Mouse (Mus musculus) urinary bladder, postnatal 14 days (tissue): ENCODE data around the gene Hpcal1.

Experiments
- DNase-seq: peaks from one replicate; pipeline ENCODE4 v3.0.0; 2021; ENCODE audit warnings: low spot score

Gene Hpcal1

GRCm38 (mm10) chr12:17686116-17686515, 4.5 kb upstream of the Hpcal1 start:
- no peak for DNase-seq

GRCm38 (mm10) chr12:17688913-17689312, 1.7 kb upstream of the Hpcal1 start:
- no peak for DNase-seq

- no peak for DNase-seq
These were observed 609 bp upstream of the Hpcal1 start for GRCm38 (mm10) chr12:17689931-17690563.

- DNase-seq = peak; percentile 18
These were observed 742 bp downstream of the Hpcal1 start for GRCm38 (mm10) chr12:17691320-17691876.

- peak; percentile 22 for DNase-seq
These were observed 1.2 kb downstream of the Hpcal1 start for GRCm38 (mm10) chr12:17691891-17692321.

- DNase-seq = no peak
These were observed 1.7 kb downstream of the Hpcal1 start for GRCm38 (mm10) chr12:17692356-17692755.

GRCm38 (mm10) chr12:17692953-17693352, 2.3 kb downstream of the Hpcal1 start:
- no peak for DNase-seq

- DNase-seq = peak; percentile 36
These were observed 4.0 kb downstream of the Hpcal1 start for GRCm38 (mm10) chr12:17694589-17695115.

GRCm38 (mm10) chr12:17696395-17696794, 5.7 kb downstream of the Hpcal1 start:
- DNase-seq = no peak

- no peak for DNase-seq
These were observed 8.3 kb downstream of the Hpcal1 start for GRCm38 (mm10) chr12:17698934-17699333.

- no peak for DNase-seq
These were observed 8.8 kb downstream of the Hpcal1 start for GRCm38 (mm10) chr12:17699480-17699879.

GRCm38 (mm10) chr12:17701131-17701720, 10.6 kb downstream of the Hpcal1 start:
- DNase-seq = no peak

GRCm38 (mm10) chr12:17701795-17702194, 11.1 kb downstream of the Hpcal1 start:
- no peak for DNase-seq

- no peak for DNase-seq
These were observed 11.7 kb downstream of the Hpcal1 start for GRCm38 (mm10) chr12:17702257-17702943.

- no peak for DNase-seq
These were observed 12.3 kb downstream of the Hpcal1 start for GRCm38 (mm10) chr12:17702944-17703335.

GRCm38 (mm10) chr12:17703866-17704265, 13.2 kb downstream of the Hpcal1 start:
- no peak for DNase-seq

- no peak for DNase-seq
These were observed 16.8 kb downstream of the Hpcal1 start for GRCm38 (mm10) chr12:17707472-17707871.

GRCm38 (mm10) chr12:17709451-17709850, 18.8 kb downstream of the Hpcal1 start:
- no peak for DNase-seq

GRCm38 (mm10) chr12:17709926-17710746, 19.5 kb downstream of the Hpcal1 start:
- DNase-seq = no peak

GRCm38 (mm10) chr12:17710747-17711092, 20.1 kb downstream of the Hpcal1 start:
- no peak for DNase-seq

- no peak for DNase-seq
These were observed 21.2 kb downstream of the Hpcal1 start for GRCm38 (mm10) chr12:17711731-17712388.
